Mouse (Mus musculus): Measurements from ENCODE around the gene Pilra. TPM values are rescaled to one million over a fixed set of nuclear protein-coding genes. Genes with fewer than 3 reads are reported as not detected.

The Pilra gene
- polyA plus RNA-seq, 1 experiment from 2014 or later = 1.3 TPM

GRCm38 (mm10) chr5:137778635-137779034 is 57.4 kb downstream of the Pilra start, which contains the start of gene Ppp1r35:
Gene Ppp1r35 (plus strand): TSS chr5:137778849.
- H3K4me1 ChIP-seq (replicated peaks; ENCODE audit: control insufficient read depth, insufficient read depth, low read length) = peaks cover 27% of the 10 kb centered on the region

GRCm38 (mm10) chr5:137777267-137777845 is 58.7 kb downstream of the Pilra start:
- 75% methylated on average over 7 of the region's 7 CpGs for WGBS
- Histone ChIP-seq H3K27ac (ENCODE audit: low read depth, low read length) (no peak overlapping the region; the same call in 1 of the 2 replicates), H3K27me3 (replicated peaks; ENCODE audit: control insufficient read depth, insufficient read depth, low read length) (no peaks in the 10 kb centered on the region), H3K9me3 (ENCODE audit: control insufficient read depth, low read length) (no peaks in the 10 kb centered on the region), H3K9ac (ENCODE audit: low read depth, low read length) (no peak overlapping the region), H3K4me1 (replicated peaks; ENCODE audit: control insufficient read depth, insufficient read depth, low read length) (peaks cover 30% of the 10 kb centered on the region), H3K4me2 (no peak overlapping the region), H3K4me3 (ENCODE audit: low read depth, low read length) (no peak overlapping the region), H3K36me3 (ENCODE audit: control insufficient read depth, insufficient read depth, low read length) (peaks cover 17% of the 10 kb centered on the region)
- DNase-seq (ENCODE audit: low spot score) (no peak), ATAC-seq (replicated peaks; ENCODE audit: low FRiP score) (no peak)

More at GRCm38 (mm10) chr5:137778635-137779034, 57.4 kb downstream of the Pilra start, which contains the start of gene Ppp1r35:
- Histone ChIP-seq H3K9ac (ENCODE audit: low read depth, low read length) (peak within 1 kb of the TSS; percentile 92), H3K4me3 (ENCODE audit: low read depth, low read length) (peak within 1 kb of the TSS; percentile 98), H3K27ac (ENCODE audit: low read depth, low read length) (peak within 1 kb of the TSS; percentile 87), H3K27me3 (replicated peaks; ENCODE audit: control insufficient read depth, insufficient read depth, low read length) (no peaks in the 10 kb centered on the region), H3K9me3 (ENCODE audit: control insufficient read depth, low read length) (no peaks in the 10 kb centered on the region), H3K36me3 (ENCODE audit: control insufficient read depth, insufficient read depth, low read length) (peaks cover 24% of the 10 kb centered on the region), H3K4me2 (peak within 1 kb of the TSS; percentile 98)
- under 1% methylated on average over 31 of the region's 31 CpGs for WGBS
- ATAC-seq (replicated peaks; ENCODE audit: low FRiP score) = peak; percentile 93
- peak; percentile 92 for DNase-seq (ENCODE audit: low spot score)

GRCm38 (mm10) chr5:137776408-137776918 is 59.6 kb downstream of the Pilra start:
- no peak overlapping the region for H3K4me3 ChIP-seq (ENCODE audit: low read depth, low read length)
- H3K4me2 ChIP-seq = 0 out of 2 replicates have a peak overlapping the region, but pooled peaks have one; percentile 3
- H3K27ac ChIP-seq (ENCODE audit: low read depth, low read length) = no peak overlapping the region; the same call in 1 of the 2 replicates
- DNase-seq (ENCODE audit: low spot score) (no peak), ATAC-seq (replicated peaks; ENCODE audit: low FRiP score) (no peak)
- WGBS = 33% methylated on average over 5 of the region's 5 CpGs
- H3K9me3 ChIP-seq (ENCODE audit: control insufficient read depth, low read length) = no peaks in the 10 kb centered on the region
- peaks cover 28% of the 10 kb centered on the region for H3K4me1 ChIP-seq (replicated peaks; ENCODE audit: control insufficient read depth, insufficient read depth, low read length)
- H3K27me3 ChIP-seq (replicated peaks; ENCODE audit: control insufficient read depth, insufficient read depth, low read length) = no peaks in the 10 kb centered on the region
- no peak overlapping the region for H3K9ac ChIP-seq (ENCODE audit: low read depth, low read length)
- peaks cover 9% of the 10 kb centered on the region for H3K36me3 ChIP-seq (ENCODE audit: control insufficient read depth, insufficient read depth, low read length)

- H3K4me1 ChIP-seq (replicated peaks; ENCODE audit: control insufficient read depth, insufficient read depth, low read length) = peaks cover 27% of the 10 kb centered on the region
- ATAC-seq (replicated peaks; ENCODE audit: low FRiP score) (no peak), DNase-seq (ENCODE audit: low spot score) (no peak)
- H3K4me2 ChIP-seq = no peak overlapping the region
- H3K9ac ChIP-seq (ENCODE audit: low read depth, low read length) = no peak overlapping the region
- 87% methylated on average over 2 of the region's 2 CpGs for WGBS
- no peaks in the 10 kb centered on the region for H3K27me3 ChIP-seq (replicated peaks; ENCODE audit: control insufficient read depth, insufficient read depth, low read length)
- H3K27ac ChIP-seq (ENCODE audit: low read depth, low read length) = no peak overlapping the region
- no peaks in the 10 kb centered on the region for H3K9me3 ChIP-seq (ENCODE audit: control insufficient read depth, low read length)
- H3K4me3 ChIP-seq (ENCODE audit: low read depth, low read length) = no peak overlapping the region
- H3K36me3 ChIP-seq (ENCODE audit: control insufficient read depth, insufficient read depth, low read length) = peaks cover 4% of the 10 kb centered on the region; the same call in 1 of the 2 replicates
These were observed 60.3 kb downstream of the Pilra start for GRCm38 (mm10) chr5:137775587-137776290.

- Histone ChIP-seq H3K9ac (ENCODE audit: low read depth, low read length) (no peak overlapping the region), H3K4me2 (no peak overlapping the region), H3K9me3 (ENCODE audit: control insufficient read depth, low read length) (no peaks in the 10 kb centered on the region), H3K36me3 (ENCODE audit: control insufficient read depth, insufficient read depth, low read length) (no peaks in the 10 kb centered on the region), H3K4me1 (replicated peaks; ENCODE audit: control insufficient read depth, insufficient read depth, low read length) (peaks cover 16% of the 10 kb centered on the region), H3K4me3 (ENCODE audit: low read depth, low read length) (no peak overlapping the region), H3K27ac (ENCODE audit: low read depth, low read length) (no peak overlapping the region), H3K27me3 (replicated peaks; ENCODE audit: control insufficient read depth, insufficient read depth, low read length) (no peaks in the 10 kb centered on the region)
- ATAC-seq (replicated peaks; ENCODE audit: low FRiP score) (peak; percentile 30; the same call in 1 of the 2 replicates), DNase-seq (ENCODE audit: low spot score) (no peak)
These were observed 63.3 kb downstream of the Pilra start for GRCm38 (mm10) chr5:137772755-137773154.

Other genes with a start within 250 kb of the Pilra start
- gene Mospd3, start 235.2 kb downstream of the Pilra start, polyA plus RNA-seq (2014; fragmentation: Nextera tagmentation; extraction: Ambion mirVana) = 58.5 and 59.7 TPM in 2 replicates
- 43.9 and 49.2 TPM in 2 replicates for gene Pcolce, start 222.5 kb downstream of the Pilra start, polyA plus RNA-seq (2014; fragmentation: Nextera tagmentation; extraction: Ambion mirVana)
- gene Fbxo24, start 207.3 kb downstream of the Pilra start, polyA plus RNA-seq (2014; fragmentation: Nextera tagmentation; extraction: Ambion mirVana) = 0.18 TPM in 1 of 2 replicates, not detected in the other
- gene Lrch4, start 207.2 kb downstream of the Pilra start, polyA plus RNA-seq (2014; fragmentation: Nextera tagmentation; extraction: Ambion mirVana) = 46.6 and 54.5 TPM in 2 replicates
- gene Gm20605, start 207.1 kb downstream of the Pilra start, polyA plus RNA-seq (2014; fragmentation: Nextera tagmentation; extraction: Ambion mirVana) = 11.6 and 13.2 TPM in 2 replicates
- 7.1 and 11.9 TPM in 2 replicates for gene Sap25, start 194.9 kb downstream of the Pilra start, polyA plus RNA-seq (2014; fragmentation: Nextera tagmentation; extraction: Ambion mirVana)
- 0.12 and 0.49 TPM in 2 replicates for gene Irs3, start 190.6 kb downstream of the Pilra start, polyA plus RNA-seq (2014; fragmentation: Nextera tagmentation; extraction: Ambion mirVana)
- gene Agfg2, start 151.6 kb downstream of the Pilra start, polyA plus RNA-seq (2014; fragmentation: Nextera tagmentation; extraction: Ambion mirVana) = 29.3 and 32.4 TPM in 2 replicates
- 0.39 and 0.43 TPM in 2 replicates for gene Nyap1, start 94.7 kb downstream of the Pilra start, polyA plus RNA-seq (2014; fragmentation: Nextera tagmentation; extraction: Ambion mirVana)
- gene Tsc22d4, start 90.6 kb downstream of the Pilra start, polyA plus RNA-seq (2014; fragmentation: Nextera tagmentation; extraction: Ambion mirVana) = 129 and 134 TPM in 2 replicates
- gene Ppp1r35, start 57.4 kb downstream of the Pilra start, polyA plus RNA-seq (2014; fragmentation: Nextera tagmentation; extraction: Ambion mirVana) = 49.4 and 55.0 TPM in 2 replicates
- 9.3 and 11.1 TPM in 2 replicates for gene Mepce, start 48.6 kb downstream of the Pilra start, polyA plus RNA-seq (2014; fragmentation: Nextera tagmentation; extraction: Ambion mirVana)
- 10.2 and 13.1 TPM in 2 replicates for gene Zcwpw1, start 48.5 kb downstream of the Pilra start, polyA plus RNA-seq (2014; fragmentation: Nextera tagmentation; extraction: Ambion mirVana)
- 1.5 and 1.6 TPM in 2 replicates for gene Pilrb1, start 21.8 kb upstream of the Pilra start, polyA plus RNA-seq (2014; fragmentation: Nextera tagmentation; extraction: Ambion mirVana)
- 1.3 and 2.1 TPM in 2 replicates for gene Pilrb2, start 35.5 kb upstream of the Pilra start, polyA plus RNA-seq (2014; fragmentation: Nextera tagmentation; extraction: Ambion mirVana)
- gene Cyp3a13, start 85.3 kb upstream of the Pilra start, polyA plus RNA-seq (2014; fragmentation: Nextera tagmentation; extraction: Ambion mirVana) = 0.79 and 0.95 TPM in 2 replicates
- gene Gjc3, start 126.8 kb upstream of the Pilra start, polyA plus RNA-seq (2014; fragmentation: Nextera tagmentation; extraction: Ambion mirVana) = 0.14 TPM in 1 of 2 replicates, not detected in the other
- gene Azgp1, start 145.2 kb upstream of the Pilra start, polyA plus RNA-seq (2014; fragmentation: Nextera tagmentation; extraction: Ambion mirVana) = not detected in 2 replicates
- gene Smok3a, start 185.0 kb upstream of the Pilra start, polyA plus RNA-seq (2014; fragmentation: Nextera tagmentation; extraction: Ambion mirVana) = not detected in 2 replicates
- gene Smok3b, start 185.1 kb upstream of the Pilra start, polyA plus RNA-seq (2014; fragmentation: Nextera tagmentation; extraction: Ambion mirVana) = not detected in 2 replicates
- gene Smok3c, start 216.9 kb upstream of the Pilra start, polyA plus RNA-seq (2014; fragmentation: Nextera tagmentation; extraction: Ambion mirVana) = not detected in 2 replicates
- gene Zkscan1, start 248.8 kb upstream of the Pilra start, polyA plus RNA-seq (2014; fragmentation: Nextera tagmentation; extraction: Ambion mirVana) = 15.8 and 18.0 TPM in 2 replicates

Data from liver, embryonic 11.5 days (tissue).